Mouse (Mus musculus): ENCODE measurements at regions not wholly inside any gene's neighbourhood (a gene's known extent, or its start where the extent isn't known, plus 50 kb on each side); places are given as distances from the start of the nearest gene placed in this dataset.

- 81% methylated on average over 2 of the region's 2 CpGs for WGBS
- Histone ChIP-seq H3K4me1 (replicated peaks; ENCODE audit: control insufficient read depth, insufficient read depth, low read length) (no peaks in the 10 kb centered on the region), H3K9ac (ENCODE audit: low read length) (no peak overlapping the region), H3K4me3 (ENCODE audit: low read depth, low read length) (no peak overlapping the region), H3K27ac (ENCODE audit: low read depth, low read length) (no peak overlapping the region), H3K36me3 (ENCODE audit: control insufficient read depth, insufficient read depth, low read length) (no peaks in the 10 kb centered on the region), H3K9me3 (ENCODE audit: control insufficient read depth, low read length) (no peaks in the 10 kb centered on the region), H3K27me3 (ENCODE audit: control insufficient read depth, insufficient read depth, low read length) (no peaks in the 10 kb centered on the region), H3K4me2 (ENCODE audit: low read depth, low read length, severe bottlenecking) (no peak overlapping the region)
- no peak for ATAC-seq (replicated peaks; ENCODE audit: low FRiP score)
- no peak for DNase-seq (ENCODE audit: low spot score)
These were observed 171.1 kb upstream of the 2610301B20Rik start for GRCm38 (mm10) chr4:10703212-10703611.

- H3K4me3 ChIP-seq (ENCODE audit: low read depth, low read length), result no peak overlapping the region
- no peak overlapping the region for H3K27ac ChIP-seq (ENCODE audit: low read depth, low read length)
- H3K36me3 ChIP-seq (ENCODE audit: control insufficient read depth, insufficient read depth, low read length), result no peaks in the 10 kb centered on the region
- ATAC-seq (replicated peaks; ENCODE audit: low FRiP score) (no peak), DNase-seq (ENCODE audit: low spot score) (no peak)
- no peaks in the 10 kb centered on the region for H3K4me1 ChIP-seq (replicated peaks; ENCODE audit: control insufficient read depth, insufficient read depth, low read length)
- no peaks in the 10 kb centered on the region for H3K9me3 ChIP-seq (ENCODE audit: control insufficient read depth, low read length)
- no peak overlapping the region for H3K9ac ChIP-seq (ENCODE audit: low read length)
- H3K27me3 ChIP-seq (ENCODE audit: control insufficient read depth, insufficient read depth, low read length), result no peaks in the 10 kb centered on the region
- H3K4me2 ChIP-seq (ENCODE audit: low read depth, low read length, severe bottlenecking), result no peak overlapping the region
- 84% methylated on average over 7 of the region's 7 CpGs for WGBS
These were observed 167.2 kb upstream of the 2610301B20Rik start for GRCm38 (mm10) chr4:10707016-10707657.

- Histone ChIP-seq H3K36me3 (ENCODE audit: control insufficient read depth, insufficient read depth, low read length) (no peaks in the 10 kb centered on the region), H3K4me3 (ENCODE audit: low read depth, low read length) (no peak overlapping the region), H3K27me3 (ENCODE audit: control insufficient read depth, insufficient read depth, low read length) (no peaks in the 10 kb centered on the region), H3K9me3 (ENCODE audit: control insufficient read depth, low read length) (no peaks in the 10 kb centered on the region), H3K27ac (ENCODE audit: low read depth, low read length) (no peak overlapping the region), H3K9ac (ENCODE audit: low read length) (no peak overlapping the region), H3K4me2 (ENCODE audit: low read depth, low read length, severe bottlenecking) (no peak overlapping the region), H3K4me1 (replicated peaks; ENCODE audit: control insufficient read depth, insufficient read depth, low read length) (no peaks in the 10 kb centered on the region)
- 50% methylated on average over 2 of the region's 2 CpGs for WGBS
- no peak for ATAC-seq (replicated peaks; ENCODE audit: low FRiP score)
- DNase-seq (ENCODE audit: low spot score), result no peak
These were observed 166.6 kb upstream of the 2610301B20Rik start for GRCm38 (mm10) chr4:10707658-10708056.

- DNase-seq (ENCODE audit: low spot score) (no peak), ATAC-seq (replicated peaks; ENCODE audit: low FRiP score) (no peak)
- Histone ChIP-seq H3K4me2 (ENCODE audit: low read depth, low read length, severe bottlenecking) (no peak overlapping the region), H3K9ac (ENCODE audit: low read length) (no peak overlapping the region), H3K27me3 (ENCODE audit: control insufficient read depth, insufficient read depth, low read length) (no peaks in the 10 kb centered on the region), H3K9me3 (ENCODE audit: control insufficient read depth, low read length) (no peaks in the 10 kb centered on the region), H3K4me3 (ENCODE audit: low read depth, low read length) (no peak overlapping the region), H3K36me3 (ENCODE audit: control insufficient read depth, insufficient read depth, low read length) (no peaks in the 10 kb centered on the region), H3K27ac (ENCODE audit: low read depth, low read length) (no peak overlapping the region), H3K4me1 (replicated peaks; ENCODE audit: control insufficient read depth, insufficient read depth, low read length) (no peaks in the 10 kb centered on the region)
- WGBS, result 75% methylated on average over 11 of the region's 11 CpGs
These were observed 162.3 kb upstream of the 2610301B20Rik start for GRCm38 (mm10) chr4:10711939-10712533.

- no peaks in the 10 kb centered on the region for H3K9me3 ChIP-seq (ENCODE audit: control insufficient read depth, low read length)
- no peak overlapping the region for H3K9ac ChIP-seq (ENCODE audit: low read length)
- H3K4me2 ChIP-seq (ENCODE audit: low read depth, low read length, severe bottlenecking), result no peak overlapping the region
- H3K27me3 ChIP-seq (ENCODE audit: control insufficient read depth, insufficient read depth, low read length), result no peaks in the 10 kb centered on the region
- H3K27ac ChIP-seq (ENCODE audit: low read depth, low read length), result no peak overlapping the region
- H3K36me3 ChIP-seq (ENCODE audit: control insufficient read depth, insufficient read depth, low read length), result no peaks in the 10 kb centered on the region
- 91% methylated on average over 4 of the region's 4 CpGs for WGBS
- ATAC-seq (replicated peaks; ENCODE audit: low FRiP score), result no peak
- no peak overlapping the region for H3K4me3 ChIP-seq (ENCODE audit: low read depth, low read length)
- H3K4me1 ChIP-seq (replicated peaks; ENCODE audit: control insufficient read depth, insufficient read depth, low read length), result no peaks in the 10 kb centered on the region
- DNase-seq (ENCODE audit: low spot score), result no peak
These were observed 151.0 kb upstream of the 2610301B20Rik start for GRCm38 (mm10) chr4:10723341-10723740.

GRCm38 (mm10) chr4:10727894-10728293, 146.4 kb upstream of the 2610301B20Rik start:
- no peak for DNase-seq (ENCODE audit: low spot score)
- WGBS, result 85% methylated on average over 3 of the region's 3 CpGs
- Histone ChIP-seq H3K4me3 (ENCODE audit: low read depth, low read length) (no peak overlapping the region), H3K4me2 (ENCODE audit: low read depth, low read length, severe bottlenecking) (no peak overlapping the region), H3K9ac (ENCODE audit: low read length) (no peak overlapping the region), H3K9me3 (ENCODE audit: control insufficient read depth, low read length) (no peaks in the 10 kb centered on the region), H3K4me1 (replicated peaks; ENCODE audit: control insufficient read depth, insufficient read depth, low read length) (no peaks in the 10 kb centered on the region), H3K27me3 (ENCODE audit: control insufficient read depth, insufficient read depth, low read length) (no peaks in the 10 kb centered on the region), H3K36me3 (ENCODE audit: control insufficient read depth, insufficient read depth, low read length) (no peaks in the 10 kb centered on the region), H3K27ac (ENCODE audit: low read depth, low read length) (no peak overlapping the region)
- no peak for ATAC-seq (replicated peaks; ENCODE audit: low FRiP score)

- H3K4me2 ChIP-seq (ENCODE audit: low read depth, low read length, severe bottlenecking), result no peak overlapping the region
- H3K9ac ChIP-seq (ENCODE audit: low read length), result no peak overlapping the region
- ATAC-seq (replicated peaks; ENCODE audit: low FRiP score) (no peak), DNase-seq (ENCODE audit: low spot score) (no peak)
- 97% methylated on average over 3 of the region's 3 CpGs for WGBS
- H3K36me3 ChIP-seq (ENCODE audit: control insufficient read depth, insufficient read depth, low read length), result no peaks in the 10 kb centered on the region
- no peak overlapping the region for H3K4me3 ChIP-seq (ENCODE audit: low read depth, low read length)
- no peaks in the 10 kb centered on the region for H3K27me3 ChIP-seq (ENCODE audit: control insufficient read depth, insufficient read depth, low read length)
- H3K4me1 ChIP-seq (replicated peaks; ENCODE audit: control insufficient read depth, insufficient read depth, low read length), result no peaks in the 10 kb centered on the region
- H3K9me3 ChIP-seq (ENCODE audit: control insufficient read depth, low read length), result no peaks in the 10 kb centered on the region
- no peak overlapping the region for H3K27ac ChIP-seq (ENCODE audit: low read depth, low read length)
These were observed 129.1 kb upstream of the 2610301B20Rik start for GRCm38 (mm10) chr4:10745207-10745606.

GRCm38 (mm10) chr4:10748816-10749215, 125.5 kb upstream of the 2610301B20Rik start:
- no peaks in the 10 kb centered on the region for H3K36me3 ChIP-seq (ENCODE audit: control insufficient read depth, insufficient read depth, low read length)
- no peak overlapping the region for H3K27ac ChIP-seq (ENCODE audit: low read depth, low read length)
- no peak overlapping the region for H3K9ac ChIP-seq (ENCODE audit: low read length)
- no peaks in the 10 kb centered on the region for H3K9me3 ChIP-seq (ENCODE audit: control insufficient read depth, low read length)
- H3K4me2 ChIP-seq (ENCODE audit: low read depth, low read length, severe bottlenecking), result no peak overlapping the region
- no peak overlapping the region for H3K4me3 ChIP-seq (ENCODE audit: low read depth, low read length)
- no peaks in the 10 kb centered on the region for H3K4me1 ChIP-seq (replicated peaks; ENCODE audit: control insufficient read depth, insufficient read depth, low read length)
- ATAC-seq (replicated peaks; ENCODE audit: low FRiP score) (no peak), DNase-seq (ENCODE audit: low spot score) (no peak)
- WGBS, result 93% methylated on average over 8 of the region's 8 CpGs
- no peaks in the 10 kb centered on the region for H3K27me3 ChIP-seq (ENCODE audit: control insufficient read depth, insufficient read depth, low read length)

Measured in forebrain, embryonic 11.5 days (tissue).